Mouse (Mus musculus): ENCODE data around the gene Msh2. TPM values are rescaled to one million over a fixed set of nuclear protein-coding genes. Genes with fewer than 3 reads are reported as not detected.

Gene Msh2
- total RNA-seq, 1 experiment from 2014 or later, result 31.0 TPM

- DNase-seq, result peak; percentile 36
These were observed 27.1 kb downstream of the Msh2 start for GRCm38 (mm10) chr17:87698996-87699765.

DNA sequence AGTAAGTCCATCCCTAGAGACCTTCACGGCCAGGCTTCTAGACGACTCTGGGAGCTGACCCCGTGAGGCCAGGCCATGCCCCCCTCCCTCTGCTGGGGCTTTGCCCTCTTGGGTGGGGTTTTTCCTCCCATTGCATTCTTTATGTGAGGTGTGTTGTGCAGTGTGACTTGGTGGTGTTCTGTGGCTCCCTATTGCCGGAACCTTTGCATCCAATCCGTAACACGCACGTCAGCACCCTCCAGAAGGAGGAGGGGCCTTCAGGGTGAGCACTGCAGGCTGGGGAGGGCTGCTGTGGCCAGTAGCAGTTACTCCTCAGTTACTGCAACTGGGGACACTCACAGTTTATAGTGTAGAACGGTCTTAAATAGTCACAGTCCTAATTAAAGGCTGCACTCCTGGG, 28.0 kb downstream of the Msh2 start:
- no peak for DNase-seq

- DNase-seq, result no peak
These were observed 52.6 kb downstream of the Msh2 start for GRCm38 (mm10) chr17:87724727-87725126.

- DNase-seq, result no peak
These were observed 54.6 kb downstream of the Msh2 start for GRCm38 (mm10) chr17:87726489-87727356.

DNA sequence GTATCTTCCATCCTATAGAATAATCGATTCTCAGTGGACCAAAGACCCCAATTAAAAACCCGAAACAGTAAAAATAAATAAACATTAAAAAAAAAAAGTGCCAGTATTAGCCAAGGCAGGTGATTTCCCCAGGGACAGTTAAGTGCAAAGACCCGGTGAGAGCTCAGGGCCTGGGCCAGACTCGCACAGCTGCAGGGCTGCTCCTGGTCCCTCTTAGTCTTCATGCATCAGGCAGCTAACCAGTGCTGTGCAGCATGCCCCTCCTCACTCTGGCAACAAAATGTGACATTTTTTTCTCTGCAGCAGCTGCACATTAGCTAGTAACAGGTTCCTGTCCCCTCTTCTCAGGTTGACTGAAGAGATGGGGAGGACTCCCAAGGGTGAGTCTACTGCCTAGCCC, 59.8 kb downstream of the Msh2 start:
- DNase-seq, result no peak

- no peak for DNase-seq
These were observed 62.3 kb downstream of the Msh2 start for GRCm38 (mm10) chr17:87734471-87734870.

DNA sequence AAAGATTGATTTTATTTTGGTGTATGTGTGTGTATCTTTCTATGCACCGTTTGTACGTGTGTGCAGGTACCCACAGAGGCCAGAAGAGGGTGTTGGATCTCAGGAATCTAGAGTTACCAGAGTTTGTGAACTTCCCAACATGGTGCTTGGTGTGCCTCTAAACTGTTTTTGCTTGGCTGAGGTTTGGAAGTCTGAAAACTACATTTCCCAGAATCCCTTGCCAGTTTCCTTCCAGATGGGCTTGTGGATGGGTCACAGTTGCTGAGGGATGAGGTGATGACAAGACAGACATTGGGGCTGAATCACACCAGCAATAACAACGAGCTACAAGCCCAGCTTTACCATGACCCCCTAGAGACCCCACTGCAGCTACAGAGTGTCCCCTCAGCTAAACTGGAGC, 65.0 kb downstream of the Msh2 start:
- no peak for DNase-seq

GRCm38 (mm10) chr17:87739835-87740234, 67.7 kb downstream of the Msh2 start:
- DNase-seq, result no peak

DNA sequence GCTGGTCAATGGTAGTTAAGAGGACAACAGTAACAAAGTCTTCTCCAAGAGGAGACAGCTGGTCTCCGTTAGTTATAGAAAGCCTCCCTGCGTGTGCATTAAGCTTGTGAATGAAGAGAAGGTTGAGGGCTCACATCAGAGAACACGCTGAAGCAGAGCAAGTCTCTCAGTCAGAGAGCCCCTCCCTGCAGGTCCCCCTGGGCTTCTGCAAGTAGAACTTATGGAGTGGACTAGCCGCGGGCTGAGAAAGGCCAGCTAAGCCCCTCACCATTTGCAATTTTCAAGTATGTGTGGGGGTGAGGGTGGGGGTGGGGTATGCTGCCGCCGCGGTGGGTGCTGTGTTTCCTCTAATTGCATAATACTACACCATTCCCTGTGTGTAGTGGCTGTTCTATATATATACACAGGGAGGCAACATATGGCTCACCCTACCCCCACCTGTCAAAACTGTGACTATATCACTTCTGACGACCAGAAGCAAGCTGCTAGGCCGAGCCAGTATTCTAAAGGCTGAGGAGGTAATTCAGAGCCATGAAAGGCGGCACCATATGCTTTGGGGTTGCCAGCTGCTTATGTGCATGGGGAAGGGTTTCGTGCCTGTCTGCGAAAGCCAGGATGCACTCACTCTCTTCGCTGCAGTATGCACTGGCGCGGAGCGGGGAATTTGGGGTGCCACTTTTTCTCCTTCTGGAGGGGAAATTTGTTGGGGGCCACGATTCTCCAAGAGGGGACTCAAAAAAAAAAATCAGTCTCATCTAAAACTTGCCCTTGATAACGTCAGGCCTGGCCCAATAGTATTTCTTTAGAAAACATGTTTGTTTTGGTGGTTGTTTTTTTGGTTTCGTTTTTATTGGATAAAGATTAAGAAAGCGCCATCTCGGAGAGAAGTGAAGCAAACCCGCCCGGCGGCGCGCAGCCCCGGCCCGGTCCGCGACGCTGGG, 73.1 kb downstream of the Msh2 start:
- DNase-seq, result no peak

DNA sequence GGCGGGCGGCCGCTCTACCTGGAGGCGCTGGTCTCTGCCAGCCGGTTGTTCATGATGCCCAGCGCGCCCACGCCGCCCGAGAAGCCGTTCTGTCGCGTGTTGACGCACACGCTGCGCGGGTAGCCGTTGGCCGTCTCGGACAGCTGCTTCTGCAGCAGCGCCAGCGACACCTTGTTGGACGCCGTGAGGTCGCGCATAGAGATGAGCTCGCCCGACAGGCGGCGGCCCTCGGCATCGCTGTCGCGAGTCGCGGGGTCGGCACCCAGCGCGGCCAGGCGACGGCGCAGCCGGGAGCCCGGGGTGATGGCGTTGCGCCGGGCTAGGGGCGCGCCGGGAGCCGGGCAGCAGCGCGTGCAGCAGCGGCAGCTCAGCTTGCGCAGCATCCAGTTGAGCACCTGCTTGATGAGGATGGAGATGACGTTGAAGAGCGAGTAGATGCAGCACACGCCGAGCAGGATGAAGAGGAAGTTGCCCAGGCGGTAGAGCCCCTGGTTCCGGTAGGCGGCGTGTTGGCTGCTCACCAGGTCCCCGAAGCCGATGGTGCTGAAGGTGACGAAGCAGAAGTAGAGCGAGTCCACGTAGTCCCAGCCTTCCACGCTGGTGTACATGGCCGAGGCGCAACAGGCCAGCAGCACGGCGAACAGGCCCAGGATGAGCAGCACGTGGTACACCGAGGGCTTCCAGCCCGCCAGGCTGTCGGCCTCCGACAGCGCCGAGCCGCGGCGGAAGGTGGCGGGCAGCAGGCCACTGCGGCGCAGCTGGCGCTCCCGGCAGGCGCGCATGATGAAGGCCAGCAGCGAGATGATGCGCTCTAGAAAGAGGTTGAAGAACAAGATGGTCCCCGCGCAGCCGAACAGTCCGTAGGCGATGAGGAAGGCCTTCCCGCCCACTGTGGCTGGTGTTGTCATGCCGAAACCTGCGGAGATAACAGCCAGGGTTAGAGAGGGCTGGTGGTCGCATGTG, 74.1 kb downstream of the Msh2 start:
- peak; percentile 48 for DNase-seq

GRCm38 (mm10) chr17:87760315-87760714, 88.2 kb downstream of the Msh2 start:
- no peak for DNase-seq

GRCm38 (mm10) chr17:87763146-87763545, 91.0 kb downstream of the Msh2 start:
- DNase-seq, result peak; percentile 7

DNA sequence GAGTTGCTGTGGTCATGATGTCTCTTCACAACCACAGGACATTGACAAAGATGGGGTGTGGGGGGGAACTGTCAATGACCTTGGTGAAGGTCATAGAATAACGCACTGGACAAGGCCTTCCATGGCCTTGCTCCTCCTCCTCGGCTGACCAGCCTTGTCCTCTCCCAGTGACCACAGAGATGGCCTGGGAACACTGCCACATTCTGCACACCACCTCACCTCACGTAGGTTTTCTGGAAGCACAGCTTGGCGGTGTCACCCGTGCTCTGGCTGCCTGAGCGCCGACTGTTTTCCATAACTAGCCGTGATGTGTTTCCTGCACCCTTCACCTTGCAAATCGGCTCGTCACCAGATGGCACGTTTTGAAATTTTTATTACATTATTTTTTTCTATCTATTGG, 92.9 kb downstream of the Msh2 start:
- no peak for DNase-seq

- no peak for DNase-seq
These were observed 94.8 kb downstream of the Msh2 start for GRCm38 (mm10) chr17:87766888-87767287.

DNA sequence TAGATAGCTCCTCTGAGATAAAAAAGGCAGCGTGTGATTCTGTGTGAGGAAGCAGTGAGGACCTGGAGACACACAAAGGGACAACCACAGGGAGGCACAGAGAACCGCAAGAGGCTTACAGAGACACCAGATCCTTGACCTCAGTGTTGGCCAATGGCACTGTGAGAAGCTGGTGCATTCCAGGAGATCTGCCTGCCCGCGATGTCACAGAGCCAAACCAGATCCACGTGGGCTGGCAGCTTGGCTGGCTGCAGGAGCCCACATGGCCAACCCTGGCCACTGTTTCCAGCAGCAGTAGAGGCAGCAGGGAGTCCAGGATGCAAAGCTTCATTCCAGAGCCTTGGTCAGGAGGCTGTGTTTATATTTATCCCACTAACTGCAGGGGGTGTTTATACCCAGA, 98.6 kb downstream of the Msh2 start:
- DNase-seq, result peak; percentile 36

DNA sequence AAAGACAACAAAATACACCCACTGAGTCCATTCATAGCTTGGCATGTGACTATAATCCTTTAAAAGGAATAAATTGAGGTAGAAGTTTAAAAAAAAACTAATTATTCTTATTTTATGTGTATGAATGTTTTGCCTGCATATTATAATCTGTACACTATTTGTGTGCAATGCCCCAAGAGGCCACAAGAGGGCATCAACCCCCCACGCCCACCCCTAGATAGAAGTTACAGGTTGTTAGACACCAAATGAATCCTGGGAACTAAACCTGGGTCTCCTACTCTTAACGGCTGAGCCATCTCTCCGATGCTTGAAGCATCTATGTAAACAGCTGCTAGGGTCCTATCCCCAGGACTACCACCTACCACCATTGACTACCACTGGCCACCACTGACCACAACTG, 101.0 kb downstream of the Msh2 start:
- no peak for DNase-seq

Other genes starting within 250 kb of the Msh2 start
- gene Stpg4, start 244.6 kb upstream of the Msh2 start, total RNA-seq (2021), result not detected in 2 replicates
- gene Calm2, start 225.4 kb upstream of the Msh2 start, total RNA-seq (2021), result 525 and 582 TPM in 2 replicates
- not detected in 2 replicates for gene Epcam, start 36.4 kb upstream of the Msh2 start, total RNA-seq (2021)
- 0.73 and 0.76 TPM in 2 replicates for gene Kcnk12, start 125.7 kb downstream of the Msh2 start, total RNA-seq (2021)
- not detected in 2 replicates for gene Rpl36-ps4, start 248.6 kb downstream of the Msh2 start, total RNA-seq (2021)